Mouse (Mus musculus): ENCODE data around the gene Gm20422.
A peak's percentile ranks its signal among the peaks of the same experiment; 100 is the strongest.

Gene Gm20422

DNA sequence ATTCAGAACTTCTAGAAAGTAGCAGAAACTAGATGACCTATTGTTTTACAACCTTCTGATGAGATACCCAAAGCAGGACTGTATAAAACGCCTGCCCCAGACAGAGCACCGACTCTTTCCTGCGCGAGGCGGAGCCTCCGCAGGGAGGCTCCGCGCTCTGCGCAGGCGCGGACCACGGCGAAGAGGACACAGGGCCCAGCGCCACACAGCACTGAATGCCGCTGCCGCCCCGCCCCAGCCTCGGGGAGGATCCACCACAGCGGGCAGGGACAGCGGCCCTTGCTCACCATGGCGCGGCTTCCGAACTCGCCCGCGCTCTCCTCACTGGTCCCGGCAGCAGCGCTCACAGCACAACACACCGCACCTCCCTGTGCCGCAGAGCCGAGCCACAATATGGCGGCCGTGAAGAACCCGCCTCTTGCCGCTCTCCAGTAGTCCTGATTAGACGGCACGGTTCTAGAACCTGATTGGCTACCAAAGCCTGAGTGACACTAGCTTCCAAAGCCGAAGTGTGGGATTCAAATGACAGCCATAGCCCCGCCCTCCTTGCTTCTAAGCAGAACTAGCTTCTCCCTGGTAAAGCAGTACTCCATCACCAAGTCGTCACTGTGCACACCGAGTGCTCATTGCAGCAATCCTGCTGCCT, at the start of gene Gm20422:
Gene Gm20422 (minus strand): TSS at position 384 of the 646 bp plus-strand sequence.
- DNase-seq (ENCODE audit: low spot score), result peak; percentile 99

DNA sequence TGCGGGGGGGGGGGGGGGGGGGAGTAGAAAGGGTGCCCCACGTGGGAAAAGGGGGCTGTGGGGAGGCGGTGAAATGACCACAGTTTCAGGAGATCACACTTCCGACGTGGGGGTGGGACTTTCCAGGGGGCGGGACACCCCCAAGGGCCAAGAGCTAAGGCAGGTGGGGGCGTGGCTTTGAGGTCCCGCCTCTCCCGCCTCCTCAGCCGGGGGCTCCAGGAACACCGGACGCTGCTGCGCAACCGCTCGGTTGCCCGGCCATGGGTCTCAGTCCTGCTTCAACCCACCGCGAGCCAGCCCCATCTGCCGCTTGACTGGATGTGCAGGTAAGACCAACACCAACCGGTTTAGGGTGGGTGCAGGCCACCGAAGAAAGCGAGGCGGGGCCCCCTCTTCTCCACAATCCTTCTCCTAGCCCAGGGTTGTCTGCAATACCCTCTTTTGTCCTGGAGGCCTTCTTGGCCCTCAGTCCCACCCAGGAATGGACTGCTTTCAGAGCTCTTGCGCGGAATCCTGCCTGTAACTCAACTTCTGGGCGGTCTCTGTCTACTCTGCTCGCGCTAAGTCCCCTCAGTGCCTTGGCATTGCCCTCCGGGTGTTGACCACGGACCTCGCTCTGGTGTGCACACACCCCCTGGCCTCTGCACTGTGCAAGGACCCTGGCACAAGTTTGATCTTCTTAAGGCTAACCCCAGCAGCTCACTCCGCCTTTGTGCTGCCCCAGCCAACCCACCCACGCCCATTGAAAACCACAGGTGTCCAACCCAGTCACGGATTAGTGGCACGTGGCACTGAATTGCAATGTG, 47.9 kb upstream of the Gm20422 start, which contains the start of gene Lpar2:
Gene Lpar2 (plus strand): TSS at position 44 of the 806 bp plus-strand sequence.
- DNase-seq (ENCODE audit: low spot score), result peak; percentile 89

DNA sequence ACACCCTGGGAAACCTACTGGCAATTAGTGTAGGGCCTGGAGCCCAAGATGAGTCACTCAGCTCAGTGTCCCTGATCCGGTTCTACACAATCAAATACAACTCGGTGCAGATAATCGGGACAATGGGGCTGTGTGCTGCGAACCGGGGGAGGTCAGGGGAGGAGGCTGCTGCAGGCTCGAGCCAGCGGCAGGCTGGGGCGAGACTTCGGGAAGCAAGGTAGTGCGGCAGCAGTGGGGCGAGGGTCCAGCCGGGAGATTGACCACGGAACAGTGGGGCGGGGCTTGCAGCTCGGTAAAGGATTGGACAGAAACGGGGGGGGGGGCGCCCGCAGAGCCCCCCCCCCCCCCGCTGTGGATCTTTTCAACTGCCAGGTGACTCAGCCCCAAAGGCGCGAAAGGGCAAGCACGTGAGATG, 47.3 kb upstream of the Gm20422 start:
- peak; percentile 74 for DNase-seq (ENCODE audit: low spot score)

DNA sequence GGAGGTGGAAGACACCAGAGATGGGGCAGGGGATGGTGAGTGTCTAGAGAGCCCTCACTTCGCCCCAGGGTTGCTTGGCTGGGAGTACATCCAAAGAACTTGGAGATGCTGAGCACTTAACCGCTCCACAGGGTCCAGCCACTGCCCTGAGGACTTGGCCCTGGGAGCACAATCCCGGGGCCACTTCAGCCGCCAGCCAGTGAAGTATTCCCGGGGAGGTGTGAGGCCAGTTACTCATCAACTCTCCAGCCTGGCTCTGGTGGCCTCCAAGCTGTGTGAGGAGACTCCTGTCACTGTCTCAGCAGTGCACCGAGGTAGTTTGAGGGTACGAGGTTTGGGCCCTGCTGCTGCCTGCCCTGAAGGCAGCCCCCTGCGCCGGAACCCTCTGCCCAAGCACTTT, 45.8 kb upstream of the Gm20422 start:
- no peak for DNase-seq (ENCODE audit: low spot score)

DNA sequence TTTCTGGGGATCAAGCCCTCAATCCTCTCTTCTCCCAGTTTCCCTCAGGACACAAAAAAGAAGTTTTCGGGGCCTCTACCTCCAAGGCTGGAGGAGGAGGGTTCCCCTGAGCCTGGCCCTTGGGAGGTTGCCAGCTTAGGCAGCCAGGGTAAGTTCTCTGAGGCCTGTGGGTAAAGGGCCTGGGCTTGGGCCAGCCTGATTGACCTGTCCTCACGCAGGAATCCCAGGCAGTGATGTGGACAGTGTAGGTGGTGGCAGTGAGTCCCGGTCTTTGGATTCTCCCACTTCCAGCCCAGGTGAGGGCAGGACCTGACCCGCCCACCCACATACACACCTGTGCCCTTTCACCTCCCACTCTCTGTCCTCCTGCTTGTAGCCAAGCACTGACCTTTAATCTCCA, 40.7 kb upstream of the Gm20422 start:
- no peak for DNase-seq (ENCODE audit: low spot score)

DNA sequence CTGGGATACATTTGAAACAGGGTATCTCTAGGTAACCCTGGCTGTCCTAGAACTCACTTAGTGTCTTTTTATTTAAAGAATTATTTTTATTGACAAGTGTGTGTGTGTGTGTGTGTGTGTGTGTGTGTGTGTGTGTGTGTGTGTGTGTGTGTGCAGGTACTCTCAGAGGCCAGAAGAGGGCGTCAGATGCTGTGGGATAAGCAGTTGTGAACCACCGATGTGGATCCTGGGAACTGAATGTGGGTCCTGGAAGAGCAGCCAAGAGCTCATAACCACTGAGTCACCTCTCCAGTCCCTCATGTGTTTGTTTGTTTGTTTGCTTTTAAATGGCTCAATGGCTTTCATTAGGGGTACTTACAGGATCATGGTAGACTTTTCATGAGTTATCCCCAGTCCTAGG, 40.2 kb upstream of the Gm20422 start:
- no peak for DNase-seq (ENCODE audit: low spot score)

DNA sequence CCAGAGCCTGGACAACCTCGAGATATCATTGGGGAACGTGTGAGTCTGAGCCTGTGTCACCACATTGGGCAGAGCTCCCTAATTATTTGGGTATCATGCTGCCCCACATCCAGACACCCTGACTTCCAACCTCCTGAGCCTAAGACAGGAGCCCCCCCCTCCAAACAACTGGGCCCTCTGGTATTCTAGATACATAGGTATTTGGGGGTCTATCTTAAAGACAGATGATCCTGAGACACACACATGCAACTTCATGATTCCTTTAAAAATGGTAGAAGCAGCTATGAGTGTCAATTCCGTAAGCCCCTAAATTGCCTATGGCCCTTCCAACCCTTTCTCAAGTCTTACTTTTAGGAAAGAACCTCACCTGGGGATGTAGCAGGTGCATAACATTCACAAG, 35.1 kb upstream of the Gm20422 start:
- no peak for DNase-seq (ENCODE audit: low spot score)

DNA sequence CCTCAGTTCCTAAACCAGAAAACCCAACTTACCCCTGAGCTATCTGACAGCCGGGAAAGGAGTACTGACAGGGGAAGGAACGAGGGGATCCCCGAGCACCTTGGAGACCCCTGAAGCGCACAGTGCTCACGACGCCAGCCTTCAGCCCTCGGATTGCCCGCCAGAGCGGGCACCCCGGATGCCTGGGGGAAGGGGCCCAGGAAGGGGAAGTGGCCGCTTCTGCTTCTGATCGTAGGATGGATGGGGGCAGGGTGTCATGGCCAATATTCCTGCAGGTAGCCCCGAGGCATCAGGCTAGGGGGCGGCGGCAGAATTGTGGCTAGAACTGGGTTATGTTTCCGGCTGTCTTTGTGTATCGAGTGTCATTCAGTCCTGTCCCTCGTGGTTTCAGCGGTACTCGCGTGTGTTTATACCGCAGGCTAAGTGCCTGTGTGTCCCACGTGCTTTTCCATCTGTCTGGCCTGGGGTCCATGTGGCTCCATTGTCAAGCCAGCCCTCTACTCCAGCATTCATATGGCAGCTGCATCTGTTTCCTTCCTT, 34.2 kb upstream of the Gm20422 start:
- DNase-seq (ENCODE audit: low spot score), result peak; percentile 70

DNA sequence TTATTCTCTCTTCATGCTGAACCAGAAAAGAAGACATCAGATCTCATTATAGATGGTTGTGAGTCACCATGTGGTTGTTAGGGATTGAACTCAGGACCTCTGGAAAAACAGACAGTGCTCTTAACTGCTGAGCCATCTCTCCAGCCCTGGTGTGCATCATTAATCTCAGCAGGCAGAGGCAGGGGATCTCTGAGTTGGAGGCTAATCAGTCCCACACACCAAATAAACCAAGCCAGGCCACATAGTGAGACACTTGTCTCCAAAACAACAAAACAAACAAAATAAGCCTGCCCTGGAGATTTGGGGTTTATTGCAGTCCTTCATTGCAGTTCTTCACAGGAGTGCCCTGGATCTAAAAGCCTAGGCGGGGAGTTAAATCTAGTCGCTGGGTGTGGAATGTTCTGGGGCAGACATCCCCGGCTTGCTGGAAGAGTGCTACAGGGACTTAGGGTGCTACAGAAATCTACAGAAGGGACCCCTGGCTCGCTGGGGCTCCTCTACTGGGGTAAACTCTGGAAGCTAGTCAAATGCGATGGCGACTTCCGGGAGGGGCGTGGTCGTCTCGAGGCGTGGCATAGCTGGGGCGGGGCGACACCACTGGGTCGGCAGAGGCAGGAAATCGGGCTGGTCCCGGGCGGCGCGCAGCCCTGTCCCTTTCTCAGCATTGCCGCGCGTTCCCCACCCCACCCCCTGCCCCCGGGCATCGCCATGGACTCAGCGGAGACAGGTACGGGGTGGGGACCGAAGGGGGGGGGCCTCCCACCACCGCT, 33.6 kb upstream of the Gm20422 start, which contains the start of gene Gmip:
Gene Gmip (plus strand): TSS at position 586 of the 770 bp plus-strand sequence.
- peak; percentile 82 for DNase-seq (ENCODE audit: low spot score)

DNA sequence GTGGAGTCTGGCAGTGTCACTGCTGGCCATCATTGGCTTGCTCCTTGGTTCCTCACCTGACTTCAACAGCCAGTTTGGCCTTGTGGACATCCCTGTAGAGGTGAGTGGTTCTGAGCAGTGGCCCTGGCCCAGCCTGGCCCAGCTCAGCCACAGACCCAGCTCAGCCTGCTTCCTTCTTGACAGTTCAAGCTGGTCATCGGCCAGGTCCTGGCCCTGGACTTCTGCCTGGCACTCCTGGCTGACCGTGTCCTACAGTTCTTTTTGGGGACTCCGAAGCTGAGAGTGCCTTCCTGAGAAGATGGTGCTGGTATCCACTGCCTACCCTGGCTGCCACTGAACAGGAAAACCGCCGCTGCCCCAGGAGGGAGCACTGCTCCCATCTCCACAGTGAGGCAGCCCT, 32.5 kb upstream of the Gm20422 start:
- DNase-seq (ENCODE audit: low spot score), result no peak

DNA sequence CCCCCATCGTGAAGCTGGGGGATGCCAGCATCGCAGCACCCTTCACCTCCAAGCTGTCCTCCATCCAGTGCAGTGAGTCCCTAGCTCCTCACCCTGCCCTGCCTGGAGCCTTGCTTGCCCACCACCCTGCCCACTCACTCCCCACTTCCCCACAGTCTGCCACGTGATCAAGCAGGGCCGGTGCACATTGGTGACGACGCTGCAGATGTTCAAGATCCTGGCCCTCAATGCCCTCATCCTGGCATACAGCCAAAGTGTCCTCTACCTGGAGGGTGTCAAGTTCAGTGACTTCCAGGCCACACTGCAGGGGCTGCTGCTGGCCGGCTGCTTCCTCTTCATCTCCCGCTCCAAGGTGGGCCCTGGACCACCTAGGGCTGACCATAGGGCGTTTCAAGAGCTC, 30.8 kb upstream of the Gm20422 start:
- no peak for DNase-seq (ENCODE audit: low spot score)

DNA sequence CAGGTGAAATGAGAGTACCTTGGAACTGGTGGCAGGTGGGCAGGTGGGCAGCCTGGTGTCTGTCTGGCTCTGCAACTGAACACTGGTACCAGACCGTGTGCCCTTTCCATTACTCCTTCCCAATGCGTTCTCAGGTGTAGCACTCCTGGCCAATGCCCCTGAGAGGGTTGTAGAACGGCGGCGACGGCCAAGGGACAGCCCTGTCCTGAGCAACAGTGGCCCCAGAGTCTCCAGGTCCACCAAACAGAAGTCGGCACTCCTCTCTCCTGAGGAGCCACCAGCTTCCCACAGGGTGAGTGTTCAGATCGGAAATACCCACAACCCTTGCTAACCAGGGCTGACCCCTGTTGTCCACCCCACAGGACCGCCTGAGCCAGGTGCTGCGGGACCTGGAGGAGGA, 30.4 kb upstream of the Gm20422 start:
- DNase-seq (ENCODE audit: low spot score), result no peak

DNA sequence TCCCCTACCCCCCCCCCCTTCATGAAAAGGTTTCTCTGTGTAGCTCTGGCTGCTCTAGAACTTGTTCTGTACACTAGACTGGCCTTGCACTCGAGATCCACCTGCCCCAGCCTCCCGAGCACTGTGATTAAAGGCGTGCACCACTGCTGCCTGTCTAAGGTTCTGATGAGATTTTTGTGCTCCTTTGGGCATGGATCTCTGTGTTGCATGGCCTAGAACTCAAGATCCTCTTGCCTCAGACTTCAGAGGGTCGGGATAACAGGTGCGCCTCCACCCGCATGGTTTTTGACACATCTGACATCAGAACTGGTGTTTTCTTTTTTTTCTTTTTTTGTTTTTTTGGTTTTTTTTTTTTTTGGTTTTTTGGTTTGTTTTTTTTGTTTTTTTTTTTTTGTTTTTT, 29.9 kb upstream of the Gm20422 start:
- DNase-seq (ENCODE audit: low spot score), result no peak

DNA sequence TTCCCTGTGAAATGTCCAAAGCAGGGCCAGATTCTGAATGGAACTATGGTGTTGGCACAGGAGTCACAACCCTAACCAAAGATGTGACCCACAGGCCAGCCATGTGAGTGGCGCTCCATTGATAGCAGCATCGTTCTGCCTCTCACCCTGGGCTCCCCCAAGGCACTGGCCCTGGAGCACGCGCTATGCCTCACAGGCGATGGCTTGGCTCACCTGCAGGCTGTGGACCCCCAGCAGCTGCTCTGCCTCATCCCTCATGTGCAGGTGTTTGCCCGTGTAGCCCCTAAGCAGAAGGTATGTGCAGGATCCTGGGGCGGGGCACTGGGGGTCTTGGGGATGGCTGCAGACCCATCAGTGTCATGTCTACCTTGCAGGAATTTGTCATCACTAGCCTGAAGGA, 28.7 kb upstream of the Gm20422 start:
- no peak for DNase-seq (ENCODE audit: low spot score)

DNA sequence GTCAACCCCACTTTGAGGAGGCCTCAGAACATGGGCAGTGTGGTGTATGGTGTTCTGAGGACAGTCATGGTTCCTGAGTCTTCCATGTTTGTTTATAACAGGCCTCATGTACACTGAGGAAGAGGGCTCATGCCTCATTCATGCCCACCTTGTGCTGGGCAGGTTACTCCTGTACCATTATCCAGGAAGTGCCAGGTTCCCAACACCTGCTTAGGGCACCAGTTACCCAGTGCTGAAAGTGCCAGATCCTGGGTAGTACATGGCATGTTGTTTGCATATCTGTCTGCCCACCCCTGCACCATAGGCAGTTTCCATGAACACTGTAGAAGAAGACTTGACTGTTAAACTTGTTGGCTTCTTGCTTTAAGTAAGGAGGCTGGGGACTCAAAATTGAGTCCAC, 27.5 kb upstream of the Gm20422 start:
- no peak for DNase-seq (ENCODE audit: low spot score)

DNA sequence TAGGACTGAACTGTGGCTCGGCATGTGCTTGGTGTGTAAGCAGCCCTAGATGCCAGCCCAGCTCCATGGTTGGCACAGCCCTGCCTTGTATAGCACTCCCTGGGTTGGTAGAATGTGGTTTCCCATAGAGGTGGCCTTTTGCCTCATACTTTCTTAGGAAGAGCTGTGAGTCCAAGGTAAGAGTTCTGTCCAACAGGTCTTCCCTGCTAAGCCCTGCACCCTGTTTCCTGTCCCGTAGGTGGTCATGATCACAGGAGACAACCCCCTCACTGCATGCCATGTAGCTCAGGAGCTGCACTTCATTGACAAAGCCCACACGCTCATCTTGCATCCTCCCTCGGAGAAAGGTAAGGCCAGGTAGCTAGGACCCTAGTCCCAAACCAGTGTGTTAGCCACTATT, 27.1 kb upstream of the Gm20422 start:
- DNase-seq (ENCODE audit: low spot score), result no peak

DNA sequence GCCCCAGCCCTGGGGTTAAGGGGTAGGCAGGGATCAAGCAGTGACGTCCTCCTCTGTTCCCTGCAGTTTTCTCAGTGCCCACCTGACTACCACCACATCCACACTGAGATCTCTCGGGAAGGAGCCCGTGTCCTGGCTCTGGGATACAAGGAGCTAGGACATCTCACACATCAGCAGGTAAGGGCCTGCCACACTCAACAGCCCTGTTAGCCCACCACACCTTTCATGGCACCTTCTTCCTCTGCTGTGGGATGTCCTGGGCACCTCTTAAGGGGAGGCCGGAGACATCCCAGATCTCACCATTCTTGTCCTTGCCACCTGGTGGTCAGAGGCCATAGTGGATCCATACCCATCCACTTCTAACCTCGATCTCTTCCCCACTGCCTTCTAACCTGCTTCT, 25.3 kb upstream of the Gm20422 start:
- no peak for DNase-seq (ENCODE audit: low spot score)

DNA sequence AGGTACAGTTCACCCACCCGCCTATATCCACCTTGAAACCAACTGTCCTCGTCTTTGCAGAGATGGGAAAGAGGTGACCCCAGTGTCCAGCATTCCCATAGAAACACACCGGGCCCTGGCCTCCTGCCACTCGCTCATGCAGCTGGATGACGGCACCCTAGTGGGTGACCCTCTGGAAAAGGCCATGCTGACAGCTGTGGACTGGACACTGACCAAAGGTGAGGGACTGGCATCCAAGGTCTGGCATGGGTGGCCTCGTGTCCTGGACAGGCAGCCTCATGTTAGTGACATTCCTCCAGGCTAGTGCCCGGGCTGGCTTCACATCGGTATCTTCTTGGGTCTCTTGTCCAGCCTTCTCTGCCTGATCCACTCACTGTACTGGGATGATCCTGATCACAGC, 24.6 kb upstream of the Gm20422 start:
- no peak for DNase-seq (ENCODE audit: low spot score)

DNA sequence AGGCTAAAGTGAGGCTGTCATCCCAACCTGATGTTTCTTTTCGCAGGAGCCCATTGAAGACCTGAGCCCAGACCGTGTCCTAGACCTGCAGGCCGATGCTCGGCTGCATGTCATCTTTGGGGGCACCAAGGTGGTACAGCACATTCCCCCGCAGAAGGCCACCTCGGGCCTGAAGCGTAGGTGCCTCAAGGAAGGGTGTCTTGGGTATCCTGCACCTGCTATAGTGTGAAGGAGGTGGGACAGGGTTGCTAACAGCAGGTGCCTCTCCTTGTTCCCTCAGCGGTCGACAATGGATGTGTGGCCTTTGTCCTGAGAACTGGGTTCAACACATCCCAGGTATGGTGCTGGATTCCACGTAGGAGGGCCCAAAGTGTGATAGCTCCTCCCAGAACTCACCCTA, 23.0 kb upstream of the Gm20422 start:
- no peak for DNase-seq (ENCODE audit: low spot score)

DNA sequence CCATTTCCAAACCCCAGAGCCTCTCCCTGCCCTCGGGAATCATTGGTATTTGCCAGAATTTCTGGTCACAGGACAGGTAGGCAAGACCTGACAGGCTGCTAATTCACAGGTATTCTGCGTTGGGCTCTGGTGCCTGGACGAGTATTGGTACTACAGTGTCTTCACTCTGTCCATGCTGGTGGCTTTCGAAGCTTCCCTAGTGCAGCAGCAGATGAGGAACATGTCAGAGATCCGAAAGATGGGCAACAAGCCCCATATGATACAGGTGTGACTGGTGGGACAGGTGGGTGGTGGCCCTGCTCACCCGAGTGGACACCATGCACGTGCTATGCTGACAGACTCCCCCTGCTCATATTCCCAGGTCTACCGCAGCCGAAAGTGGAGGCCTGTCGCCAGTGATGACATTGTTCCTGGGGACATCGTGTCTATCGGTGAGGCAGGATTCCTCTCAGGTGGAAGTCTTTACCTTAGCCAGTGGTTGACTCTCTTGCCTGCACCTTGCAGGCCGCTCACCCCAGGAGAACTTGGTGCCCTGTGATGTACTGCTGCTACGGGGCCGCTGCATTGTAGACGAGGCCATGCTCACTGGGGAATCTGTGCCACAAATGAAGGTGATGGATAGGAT, 22.1 kb upstream of the Gm20422 start:
- DNase-seq (ENCODE audit: low spot score), result no peak

DNA sequence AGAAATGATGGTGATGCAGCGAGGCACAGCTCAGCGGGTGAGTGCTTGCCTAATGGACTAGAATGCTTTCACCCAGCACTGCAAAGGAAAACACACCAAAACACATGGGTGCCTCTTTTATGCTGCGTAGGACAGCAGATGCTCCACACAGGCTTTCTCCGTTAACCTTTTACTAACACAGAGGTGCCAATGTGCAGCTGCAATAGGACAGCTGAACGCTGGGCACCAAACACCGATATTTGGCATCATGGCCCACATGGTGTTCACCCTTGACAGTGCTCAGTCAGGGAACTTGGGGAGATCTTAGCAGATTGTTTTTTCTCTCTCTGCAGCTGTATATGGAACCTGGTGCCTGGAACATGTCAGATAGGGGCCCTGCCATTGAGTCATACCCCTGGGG, 20.2 kb upstream of the Gm20422 start:
- DNase-seq (ENCODE audit: low spot score), result no peak

DNA sequence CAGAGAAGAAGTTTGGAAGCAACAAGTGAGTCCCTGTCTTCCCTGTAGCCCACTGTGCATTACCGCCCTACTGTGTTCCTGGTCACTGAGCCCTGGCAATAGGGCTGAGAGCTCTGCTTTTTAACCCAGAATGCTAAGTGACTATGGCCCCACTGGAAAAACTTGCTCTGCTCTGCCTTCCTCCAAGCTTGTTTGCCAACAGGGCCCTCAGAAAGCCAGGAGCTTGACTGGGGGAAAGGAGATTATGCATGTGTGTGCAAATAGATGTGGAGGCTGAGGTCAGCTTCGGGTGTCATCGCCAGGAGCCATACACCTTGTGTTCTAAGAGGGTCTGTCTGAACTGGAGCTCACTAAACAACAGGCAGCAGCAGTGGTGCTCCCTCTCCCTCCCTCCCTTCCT, 19.4 kb upstream of the Gm20422 start:
- DNase-seq (ENCODE audit: low spot score), result no peak
